Mouse (Mus musculus) retina, postnatal 1 day (tissue): ENCODE results near the gene Mgat4b.

Experiments used
- DNase-seq: peaks from one replicate; pipeline ENCODE4 v3.0.0-alpha.2; 2012

Mgat4b gene

GRCm38 (mm10) chr11:50253393-50253792 is 42.7 kb downstream of the Mgat4b start:
- DNase-seq: no peak

- no peak for DNase-seq
Measured at GRCm38 (mm10) chr11:50254010-50254580, 43.4 kb downstream of the Mgat4b start.

- DNase-seq: no peak
Measured at GRCm38 (mm10) chr11:50256615-50257014, 45.9 kb downstream of the Mgat4b start.

DNA sequence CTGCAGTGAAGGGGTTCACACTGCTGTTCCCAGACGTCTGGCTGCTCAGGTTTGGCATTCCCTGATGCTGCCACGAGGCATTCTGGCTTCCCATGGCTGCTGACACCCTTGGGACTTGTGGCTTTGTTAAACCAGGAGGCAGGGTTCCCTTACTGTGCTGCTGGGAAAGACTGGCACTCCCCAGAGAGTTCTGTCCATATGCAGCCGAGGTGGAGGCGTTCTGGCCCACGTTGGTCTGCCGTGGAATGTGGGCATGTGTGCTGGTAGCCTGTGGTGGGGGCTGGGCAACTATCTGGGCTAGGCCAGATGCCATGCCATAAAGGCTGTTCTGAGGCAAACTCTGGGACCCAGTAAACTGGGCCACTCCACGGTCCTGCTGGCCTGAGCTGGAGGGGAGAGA is 47.6 kb downstream of the Mgat4b start:
- no peak for DNase-seq

GRCm38 (mm10) chr11:50262020-50262419 is 51.3 kb downstream of the Mgat4b start:
- DNase-seq: no peak

- DNase-seq: no peak
Measured at GRCm38 (mm10) chr11:50263198-50263597, 52.5 kb downstream of the Mgat4b start.

DNA sequence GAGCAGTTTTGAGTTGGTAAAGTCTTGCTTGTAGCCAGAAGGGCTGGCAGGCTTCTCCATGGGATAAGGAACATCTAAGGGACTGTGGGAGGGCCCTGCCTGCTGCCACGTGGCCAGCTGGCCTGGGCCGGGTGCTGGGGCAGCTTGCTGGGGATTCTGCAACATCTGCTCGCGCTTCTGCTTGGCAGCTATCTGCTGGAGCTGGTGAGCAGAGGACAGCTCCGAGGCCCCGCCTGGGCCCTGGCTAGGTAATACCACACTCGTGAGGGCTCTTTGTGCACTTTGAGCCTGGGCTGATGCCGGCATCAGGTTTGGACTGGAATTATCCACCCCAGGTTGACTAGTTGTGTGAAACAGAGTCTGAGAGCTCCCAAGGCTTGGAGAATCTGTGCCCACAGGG is 55.2 kb downstream of the Mgat4b start:
- no peak for DNase-seq

DNA sequence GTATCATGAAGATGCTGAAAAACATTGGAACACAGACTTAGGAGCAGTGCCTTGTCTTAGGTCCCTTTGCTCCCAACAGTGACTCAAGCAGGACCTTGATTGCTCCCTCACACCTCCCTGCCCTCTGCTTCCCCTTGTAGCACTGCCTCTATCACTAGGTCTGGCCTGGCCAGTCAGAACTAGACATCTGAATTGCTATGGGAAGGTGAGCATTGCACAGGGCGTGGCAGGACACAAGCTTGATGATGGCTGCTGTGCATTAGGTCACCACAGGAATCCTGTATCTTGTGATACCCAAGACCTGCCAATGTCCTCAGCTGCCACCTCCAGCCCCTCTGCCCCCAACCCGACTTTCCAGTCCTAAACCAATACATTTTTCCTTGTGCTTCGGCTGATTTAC is 56.3 kb downstream of the Mgat4b start:
- DNase-seq: no peak

- DNase-seq: peak; percentile 39
Measured at GRCm38 (mm10) chr11:50269163-50269562, 58.5 kb downstream of the Mgat4b start.

DNA sequence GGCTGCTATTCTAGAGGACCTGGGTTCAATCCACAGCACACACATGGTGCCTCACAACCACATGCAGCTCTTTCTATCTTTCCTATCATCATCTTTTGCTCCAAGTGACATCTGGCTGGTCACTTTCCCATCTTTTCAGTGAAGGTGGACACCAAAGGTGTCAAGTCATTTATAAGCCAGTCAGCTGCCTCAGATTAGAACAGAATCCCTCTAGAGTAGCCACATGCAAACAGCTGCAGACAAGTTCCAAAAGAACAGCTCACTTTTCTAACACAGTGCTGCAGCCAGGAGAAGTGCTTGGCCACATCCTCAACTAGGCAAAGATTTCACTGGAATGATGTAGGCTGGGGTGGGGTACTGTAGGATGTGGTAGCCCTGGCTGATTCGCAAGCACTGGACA is 59.2 kb downstream of the Mgat4b start:
- no peak for DNase-seq

- no peak for DNase-seq
Measured at GRCm38 (mm10) chr11:50272819-50273218, 62.1 kb downstream of the Mgat4b start.

GRCm38 (mm10) chr11:50275077-50275476 is 64.4 kb downstream of the Mgat4b start:
- DNase-seq: no peak

DNA sequence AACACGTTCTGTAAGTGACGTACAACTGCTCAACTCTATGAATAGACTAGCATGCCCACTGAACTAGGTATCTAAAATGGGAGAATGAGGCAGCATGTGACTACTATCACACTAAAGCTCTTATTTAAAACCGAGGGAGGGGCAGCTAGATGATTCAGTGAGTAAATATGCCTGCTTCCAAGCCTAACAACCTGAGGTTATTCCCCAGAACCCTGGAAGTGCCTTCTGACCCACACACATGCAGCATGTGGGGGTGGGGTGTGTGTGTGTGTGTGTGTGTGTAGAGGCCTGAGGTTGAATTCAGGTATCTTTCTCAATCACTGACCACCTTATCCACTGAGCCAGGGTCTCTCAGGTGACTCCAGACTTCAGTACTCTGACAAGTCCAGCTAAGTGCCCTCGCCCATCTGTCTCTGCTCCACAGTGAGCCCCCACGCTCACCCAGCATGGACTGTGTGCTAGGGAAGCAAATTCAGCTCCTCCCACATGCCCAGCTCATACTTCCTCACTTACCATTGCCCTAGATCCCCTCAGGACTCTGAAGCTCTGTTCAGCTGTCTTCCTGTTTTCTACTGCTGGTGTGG is 65.0 kb downstream of the Mgat4b start:
- DNase-seq: no peak

DNA sequence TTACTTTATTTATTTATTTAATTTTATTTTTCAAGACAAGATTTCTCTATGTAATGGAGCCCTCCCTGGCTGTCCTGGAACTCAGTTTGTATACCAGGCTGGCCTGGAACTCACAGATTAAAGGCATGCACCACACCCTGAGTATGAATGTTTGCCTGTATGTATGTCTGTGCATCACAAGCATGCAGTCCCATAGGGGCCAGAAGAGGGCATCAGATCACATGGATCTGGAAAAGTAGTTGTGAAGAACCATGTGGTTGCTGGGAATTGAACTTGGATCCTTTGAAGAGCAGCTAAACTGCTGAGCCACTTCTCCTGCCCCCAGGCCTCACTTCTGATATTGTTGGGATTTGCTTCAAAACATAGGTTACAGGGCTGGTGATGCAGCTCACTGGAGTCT is 66.3 kb downstream of the Mgat4b start:
- DNase-seq: no peak

GRCm38 (mm10) chr11:50277706-50278105 is 67.0 kb downstream of the Mgat4b start:
- no peak for DNase-seq

GRCm38 (mm10) chr11:50279005-50279404 is 68.3 kb downstream of the Mgat4b start:
- no peak for DNase-seq

DNA sequence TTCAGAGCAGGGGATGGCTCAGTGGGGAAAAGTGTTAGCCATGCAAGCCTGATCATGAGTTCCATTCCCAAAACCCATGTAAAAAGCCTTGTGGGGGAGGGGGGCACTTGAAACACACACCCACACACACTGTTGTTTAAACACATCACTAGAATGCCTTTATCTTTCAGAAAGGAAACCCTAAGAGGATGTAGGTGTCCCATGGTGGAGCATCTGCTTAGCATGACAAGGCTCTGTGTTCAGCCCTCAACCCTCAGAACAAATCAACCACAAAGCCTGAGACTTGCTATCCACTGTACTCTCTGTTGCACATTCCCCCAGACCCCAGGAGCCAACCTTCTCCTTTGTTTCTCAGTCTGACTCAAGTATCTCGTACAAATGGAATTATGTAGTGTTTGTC is 69.4 kb downstream of the Mgat4b start:
- DNase-seq: no peak
